Comparison of ENCODE assay signal across 14 mouse cellular contexts in genomic region chr4:118383271-118383670, GRCm38 (mm10).
"Had no signal": no experiment of that assay in that cellular context is flagged by ENCODE, and none has a peak within 500 bp of the region (broad histone marks: within the 10 kb centered on the region; RNA-seq: fewer than 3 reads in every experiment).

No protein-coding gene starts in this region.

- H3K4me1 ChIP-seq: neural tube, embryonic 13.5 days; neural tube, embryonic 15.5 days; stomach, embryonic 15.5 days had no signal

- H3K9ac ChIP-seq: neural tube, embryonic 13.5 days; neural tube, embryonic 15.5 days; stomach, embryonic 15.5 days had no signal

- H3K9me3 ChIP-seq: neural tube, embryonic 13.5 days; neural tube, embryonic 15.5 days; stomach, embryonic 15.5 days had no signal

- H3K4me2 ChIP-seq: neural tube, embryonic 13.5 days; neural tube, embryonic 15.5 days; stomach, embryonic 15.5 days had no signal

- H3K4me3 ChIP-seq: neural tube, embryonic 13.5 days; neural tube, embryonic 15.5 days; stomach, embryonic 15.5 days had no signal

- DNase-seq: retina, postnatal 1 day; right cerebral cortex, adult 18-20 months; right cerebral cortex, postnatal 14 days; right cerebral cortex, postnatal 4 days; spleen, adult 18-20 months; thymus, adult 18-20 months; thymus, adult 2 months; thymus, postnatal 14 days; thymus, postnatal 25 days; thymus, postnatal 4 days had no signal

- H3K27me3 ChIP-seq: neural tube, embryonic 13.5 days; neural tube, embryonic 15.5 days; stomach, embryonic 15.5 days had no signal

- H3K27ac ChIP-seq: neural tube, embryonic 13.5 days; neural tube, embryonic 15.5 days; stomach, embryonic 15.5 days; stomach, postnatal 0 days had no signal
